Mouse (Mus musculus): ENCODE results near the gene Sfrp5. TPM values are rescaled to one million over a fixed set of nuclear protein-coding genes. Genes with fewer than 3 reads are reported as not detected.
A peak's percentile ranks its signal among the peaks of the same experiment; 100 is the strongest.

Gene Sfrp5
- total RNA-seq (2021), result under 1 TPM in 1 of 2 experiments, not detected in 1; 0.30 TPM

DNA sequence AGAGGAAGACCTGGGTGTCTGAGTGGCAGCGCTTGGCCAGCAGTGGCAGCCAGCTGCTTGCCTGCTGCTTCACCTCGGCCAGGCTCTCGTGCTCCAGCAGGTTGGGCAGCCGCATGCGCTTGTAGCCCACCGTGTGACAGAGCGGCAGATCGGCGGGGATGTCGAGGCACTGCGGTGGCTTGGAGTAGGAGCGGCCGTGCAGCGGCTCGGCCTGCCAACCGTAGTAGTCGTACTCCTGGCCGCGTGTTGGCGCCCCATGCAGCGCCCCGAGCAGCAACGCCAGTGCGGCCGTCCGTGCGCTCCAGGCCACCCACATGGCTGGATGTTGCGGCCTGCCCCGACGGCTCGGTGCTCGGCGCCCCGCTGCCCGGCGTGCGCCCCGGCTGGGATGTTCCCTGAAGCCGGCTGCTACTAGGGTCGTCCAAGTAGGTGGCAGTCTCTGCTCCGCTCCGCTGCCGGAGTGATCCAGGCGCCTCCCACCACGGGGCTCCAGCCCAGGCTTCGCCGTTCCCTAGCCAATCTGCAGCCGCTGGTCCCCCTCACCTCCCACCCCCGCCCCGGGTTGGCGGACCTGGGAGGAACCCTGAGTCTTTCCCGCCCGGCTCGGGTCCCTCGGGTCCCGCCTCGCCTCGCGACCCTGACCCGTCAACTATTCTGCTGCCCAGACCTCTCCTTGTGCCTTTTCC lies at the start of gene Sfrp5:
Gene Sfrp5 (minus strand): TSS at position 557 of the 686 bp plus-strand sequence.
- intact Hi-C loops (cut with DNase I), result no loop called here
- DNase-seq (ENCODE audit: extremely low spot score in 1 of 2, low spot score in 2 of 2), result no peak

DNA sequence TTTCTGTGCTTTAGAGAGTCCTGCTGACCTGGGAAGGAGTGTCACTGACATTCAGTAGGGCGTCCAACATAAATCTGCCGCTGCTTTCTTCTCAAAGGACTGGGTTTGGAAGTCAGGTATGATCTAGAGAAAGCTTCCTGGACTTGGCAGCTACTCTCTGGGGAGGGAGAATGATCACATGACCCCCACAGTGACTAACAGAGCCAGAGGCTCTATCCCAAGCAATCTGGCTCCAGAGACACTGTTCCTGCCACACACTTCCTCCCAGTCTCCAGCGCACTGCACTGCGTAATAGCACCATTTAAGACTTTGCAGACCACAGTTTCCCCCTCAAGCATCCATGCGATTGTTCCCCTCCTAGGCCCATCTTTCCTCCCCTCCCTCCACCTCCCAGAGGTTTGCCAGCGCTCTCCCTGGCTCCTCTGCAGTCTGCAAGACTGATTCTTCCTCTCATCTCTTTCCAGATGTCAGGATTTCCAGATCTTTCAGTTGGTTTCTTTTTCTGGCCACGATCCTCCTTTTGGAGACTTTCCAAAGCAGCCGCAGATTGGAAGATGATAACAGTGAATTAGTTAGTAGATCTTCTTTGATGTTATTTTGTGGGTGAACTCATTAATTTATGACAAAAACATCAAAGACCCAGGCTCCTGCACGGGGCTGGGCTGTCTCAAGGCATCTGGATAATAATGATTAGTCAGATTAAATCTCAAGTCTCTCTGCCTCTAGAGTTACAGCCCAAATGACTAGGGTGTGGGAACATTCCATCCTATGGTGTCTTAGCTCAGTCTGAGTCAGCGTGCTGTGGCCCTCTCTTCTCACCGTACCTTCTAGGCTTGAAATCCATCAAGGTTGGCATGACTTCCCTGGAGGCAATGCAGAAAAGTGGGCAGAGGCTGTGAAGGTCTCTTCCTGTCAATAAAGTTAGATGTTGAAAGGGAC lies 48.2 kb upstream of the Sfrp5 start:
- DNase-seq (ENCODE audit: extremely low spot score in 1 of 2, low spot score in 2 of 2), result no peak
- intact Hi-C loops (cut with DNase I), result no loop called here

DNA sequence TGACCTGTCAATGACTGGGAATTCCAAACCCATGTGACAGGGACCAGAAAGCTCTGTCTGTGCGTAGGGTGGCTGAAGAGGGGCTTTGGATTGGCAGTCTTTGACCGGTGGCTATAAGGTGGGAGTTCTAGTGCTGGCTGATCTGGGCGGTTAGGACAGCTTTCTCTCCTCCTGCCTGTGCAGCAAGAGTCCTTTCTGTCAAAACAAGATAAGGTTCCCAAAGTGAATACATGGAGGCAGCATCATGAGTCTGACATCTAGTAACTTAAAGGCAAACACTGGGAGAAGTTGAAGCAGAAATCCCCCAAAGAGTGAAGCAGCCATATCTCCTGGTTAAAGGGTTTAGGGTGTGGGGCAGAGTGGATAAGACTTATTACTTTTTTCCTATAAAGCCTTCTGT lies 45.5 kb upstream of the Sfrp5 start, which contains the start of gene Golga7b:
Gene Golga7b (plus strand): TSS at position 56 of the 400 bp plus-strand sequence.
- no peak for DNase-seq (ENCODE audit: extremely low spot score in 1 of 2, low spot score in 2 of 2)
- intact Hi-C loops (cut with DNase I), result no loop called here

DNA sequence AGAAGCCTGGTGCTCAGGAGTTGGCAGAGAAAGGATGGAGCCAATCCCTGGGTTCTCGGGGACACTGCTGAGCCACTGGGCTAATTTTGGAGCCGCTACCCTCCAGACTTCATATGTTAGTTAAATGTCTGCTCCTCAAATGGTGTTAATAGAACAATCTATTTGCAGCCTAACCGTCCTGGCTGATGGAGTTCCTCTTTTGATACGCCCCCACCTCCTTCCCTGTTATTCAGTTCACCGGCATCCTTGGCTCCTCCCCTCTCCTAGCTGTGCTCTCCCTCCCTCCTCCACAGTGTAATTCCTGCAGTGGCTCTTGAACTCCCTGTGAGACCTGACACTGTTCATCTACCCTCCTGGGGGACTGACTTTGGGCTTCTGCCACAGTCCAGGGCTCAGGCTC lies 44.6 kb upstream of the Sfrp5 start:
- intact Hi-C loops (cut with DNase I), result no loop called here
- no peak for DNase-seq (ENCODE audit: extremely low spot score in 1 of 2, low spot score in 2 of 2)

DNA sequence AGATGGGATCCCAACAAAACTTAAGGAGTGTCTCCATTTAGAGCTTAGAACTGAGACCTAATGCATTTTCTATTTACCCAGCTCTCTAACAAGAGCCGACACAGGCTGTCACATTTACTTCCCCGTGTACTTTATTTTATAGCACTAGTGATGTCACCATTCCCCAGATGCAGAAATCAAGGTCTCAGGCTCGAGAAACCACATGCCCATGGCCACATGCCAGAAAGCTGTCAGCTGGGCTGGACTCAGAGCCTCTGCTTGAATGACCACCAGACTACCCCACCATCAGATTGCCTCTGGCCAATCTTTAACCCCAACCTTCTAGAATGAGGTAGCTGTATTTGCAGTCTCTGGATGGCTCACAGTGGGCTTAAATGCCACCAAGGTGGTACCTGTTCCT lies 41.3 kb upstream of the Sfrp5 start:
- intact Hi-C loops (cut with DNase I), result no loop called here

DNA sequence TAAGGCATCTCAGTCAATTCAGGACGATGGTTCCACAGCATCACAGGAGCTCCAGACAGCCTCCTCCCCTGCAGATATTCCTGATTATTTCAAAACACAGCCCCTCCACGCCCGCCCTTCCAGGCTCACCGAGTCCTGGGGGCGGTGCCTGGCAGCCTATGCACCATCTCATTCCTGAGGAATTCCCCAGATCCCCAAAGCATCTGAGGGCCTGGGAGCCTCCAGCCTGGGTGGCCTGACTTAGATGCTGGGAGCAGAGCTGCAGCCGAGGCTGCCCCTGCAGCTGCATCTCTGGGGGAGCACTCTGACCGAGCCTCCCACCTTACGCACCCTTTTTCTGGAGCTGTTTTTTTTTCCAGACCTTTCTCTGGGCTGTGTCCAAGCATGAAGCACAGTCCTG lies 38.8 kb upstream of the Sfrp5 start:
- no peak for DNase-seq (ENCODE audit: extremely low spot score in 1 of 2, low spot score in 2 of 2)
- intact Hi-C loops (cut with DNase I), result no loop called here

More for the DNA sequence above, 41.3 kb upstream of the Sfrp5 start:
- DNase-seq (ENCODE audit: extremely low spot score in 1 of 2, low spot score in 2 of 2), result no peak

DNA sequence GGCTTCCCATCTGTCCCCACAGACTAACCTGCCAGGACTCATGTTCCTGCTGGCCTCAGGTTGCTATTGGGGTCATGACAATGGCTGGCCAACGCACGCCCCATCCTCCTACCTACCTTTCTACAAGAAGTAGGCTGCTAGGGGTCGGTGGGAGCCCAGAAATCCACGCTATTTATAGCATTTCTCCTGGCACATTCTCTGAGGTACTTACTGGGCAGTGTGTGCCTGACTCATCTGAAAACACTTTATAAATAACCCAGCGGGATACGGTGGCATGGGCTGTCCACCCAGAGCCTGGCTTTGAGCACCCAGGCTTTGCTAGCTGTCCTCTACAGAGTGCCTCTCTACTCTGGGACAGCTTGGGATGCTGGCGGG lies 36.3 kb upstream of the Sfrp5 start:
- intact Hi-C loops (cut with DNase I), result no loop called here
- DNase-seq (ENCODE audit: extremely low spot score in 1 of 2, low spot score in 2 of 2), result no peak

DNA sequence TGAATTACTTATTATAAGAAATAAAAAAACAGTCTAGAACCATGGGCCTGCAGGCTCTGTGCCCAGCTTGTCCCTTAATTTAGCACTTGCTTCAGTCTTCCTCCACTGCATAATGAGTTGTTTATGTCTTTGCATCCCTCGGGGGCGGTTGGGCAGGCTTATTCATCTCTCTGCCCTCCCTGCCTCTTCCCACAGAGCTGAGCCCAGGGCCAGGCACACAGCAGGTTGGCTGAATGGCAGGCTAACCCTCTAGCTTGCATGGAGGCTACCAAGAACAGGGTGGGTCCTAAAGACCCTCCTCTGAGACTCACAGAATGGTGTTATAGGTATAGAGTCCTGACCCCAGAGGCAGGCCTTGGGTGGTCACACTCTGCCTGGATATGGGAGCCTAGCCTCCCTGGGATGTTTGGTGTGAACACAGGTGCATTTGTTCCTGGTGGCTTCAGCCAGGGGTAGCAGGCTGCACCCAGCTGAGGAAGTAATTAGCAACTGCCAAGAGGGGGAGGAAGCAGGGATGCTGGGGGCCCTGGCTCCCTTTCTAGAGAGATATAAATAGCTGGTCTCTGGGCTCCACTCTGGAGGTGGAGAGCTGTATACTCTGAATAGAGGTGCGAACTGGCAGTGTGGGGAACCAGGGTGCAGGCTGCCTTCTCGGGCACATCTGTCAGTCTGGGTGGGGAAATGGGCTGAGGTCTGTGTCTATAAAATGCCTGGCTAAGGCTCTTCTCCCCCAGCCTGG lies 35.7 kb upstream of the Sfrp5 start:
- DNase-seq (ENCODE audit: extremely low spot score in 1 of 2, low spot score in 2 of 2), result peak in 1 of 2 experiments; percentile 42
- intact Hi-C loops (cut with DNase I), result no loop called here

DNA sequence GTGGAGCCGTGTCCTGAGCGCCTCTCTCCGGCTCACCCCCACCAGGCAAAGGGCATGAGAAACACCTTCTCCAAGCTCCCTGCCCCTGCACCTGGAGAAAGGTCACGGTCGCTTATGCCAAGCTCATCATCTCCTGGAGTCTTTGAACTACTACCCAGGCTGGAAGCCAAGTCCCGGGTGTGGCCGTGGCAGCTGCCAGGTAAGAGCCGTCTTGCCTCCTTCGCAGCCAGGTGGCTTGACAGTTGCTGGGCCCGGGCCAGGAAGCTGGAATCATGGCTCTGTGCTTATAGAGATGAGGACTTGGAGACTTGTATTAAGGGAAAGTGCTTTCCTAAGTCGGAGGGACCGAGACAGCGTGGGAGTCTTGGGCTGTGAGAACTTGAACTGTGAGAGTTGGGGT lies 28.9 kb upstream of the Sfrp5 start:
- DNase-seq (ENCODE audit: extremely low spot score in 1 of 2, low spot score in 2 of 2), result peak in 1 of 2 experiments; percentile 47

DNA sequence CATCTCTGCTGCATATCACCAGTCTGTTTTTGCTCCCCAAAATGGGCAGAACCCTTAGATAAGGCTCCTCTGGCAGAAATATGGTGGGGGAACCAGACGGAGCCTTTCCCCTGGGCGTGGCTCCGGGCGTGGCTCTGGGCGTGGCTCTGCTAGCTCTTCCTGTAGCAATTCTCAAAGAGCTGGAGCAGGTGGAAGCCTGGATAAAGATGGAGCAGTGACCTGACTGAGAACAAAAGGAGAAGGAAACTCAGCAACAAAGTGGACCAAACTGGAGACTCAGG lies 28.2 kb upstream of the Sfrp5 start:
- intact Hi-C loops (cut with DNase I), result no loop called here
- DNase-seq (ENCODE audit: extremely low spot score in 1 of 2, low spot score in 2 of 2), result no peak

More for the DNA sequence above, 28.9 kb upstream of the Sfrp5 start:
- intact Hi-C loops (cut with DNase I), result no loop called here

DNA sequence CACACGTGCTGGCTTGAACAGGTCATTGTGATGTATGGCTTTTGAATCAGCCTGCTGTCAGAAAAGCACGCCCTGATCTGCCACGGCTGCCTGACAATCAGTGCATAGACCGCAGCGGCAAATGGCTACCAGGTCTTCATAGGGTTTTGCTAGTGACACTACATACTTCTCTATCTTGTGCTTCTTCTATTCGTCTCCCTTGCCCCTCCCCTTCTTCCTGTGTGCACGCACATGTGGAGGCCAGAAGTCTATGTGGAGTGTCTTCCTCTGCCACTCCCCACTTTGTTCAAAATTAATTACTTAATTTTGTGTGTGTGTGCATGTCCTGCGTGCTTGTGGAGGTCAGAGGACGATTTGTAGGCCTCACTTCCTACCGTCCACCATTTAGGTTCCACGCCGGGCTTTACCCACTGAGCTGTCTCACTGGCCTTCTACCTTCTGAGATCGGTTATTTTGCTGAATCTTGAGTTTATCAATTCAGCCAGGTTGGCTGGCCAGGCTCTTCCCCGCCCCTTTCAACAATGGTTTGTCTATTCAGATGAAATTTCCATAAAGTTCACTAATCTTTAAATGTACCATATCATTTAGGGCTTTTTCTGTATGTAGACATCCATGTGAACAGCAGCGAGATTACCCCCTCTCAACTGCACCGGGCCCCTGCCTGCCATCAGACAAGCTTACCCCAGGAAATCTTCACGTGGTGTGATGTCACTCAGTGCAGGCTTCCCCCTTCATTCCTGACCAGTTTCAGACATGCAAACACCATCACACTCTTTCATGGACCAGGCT lies 27.6 kb upstream of the Sfrp5 start:
- DNase-seq (ENCODE audit: extremely low spot score in 1 of 2, low spot score in 2 of 2), result no peak
- intact Hi-C loops (cut with DNase I), result no loop called here

DNA sequence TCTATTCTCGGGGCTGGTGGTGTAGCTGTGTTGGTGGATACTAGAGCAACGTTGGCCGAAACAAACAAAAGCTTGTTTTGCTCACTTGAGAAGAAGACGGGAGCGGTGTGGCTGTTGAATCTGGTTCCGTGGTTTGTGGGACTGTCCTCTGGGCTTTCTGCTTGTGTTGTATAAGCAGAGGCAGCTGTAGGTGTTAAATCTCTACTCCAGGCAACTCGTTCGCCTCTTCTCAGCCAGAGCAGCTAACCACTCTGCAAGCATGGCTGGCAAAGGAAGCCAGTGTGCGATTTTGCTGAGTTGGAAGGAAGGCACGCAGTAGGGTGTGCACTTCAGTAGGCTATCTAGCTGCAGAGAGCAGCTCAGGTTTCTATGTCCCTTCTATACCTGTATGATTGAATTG lies 24.4 kb upstream of the Sfrp5 start:
- intact Hi-C loops (cut with DNase I), result no loop called here
- no peak for DNase-seq (ENCODE audit: extremely low spot score in 1 of 2, low spot score in 2 of 2)

DNA sequence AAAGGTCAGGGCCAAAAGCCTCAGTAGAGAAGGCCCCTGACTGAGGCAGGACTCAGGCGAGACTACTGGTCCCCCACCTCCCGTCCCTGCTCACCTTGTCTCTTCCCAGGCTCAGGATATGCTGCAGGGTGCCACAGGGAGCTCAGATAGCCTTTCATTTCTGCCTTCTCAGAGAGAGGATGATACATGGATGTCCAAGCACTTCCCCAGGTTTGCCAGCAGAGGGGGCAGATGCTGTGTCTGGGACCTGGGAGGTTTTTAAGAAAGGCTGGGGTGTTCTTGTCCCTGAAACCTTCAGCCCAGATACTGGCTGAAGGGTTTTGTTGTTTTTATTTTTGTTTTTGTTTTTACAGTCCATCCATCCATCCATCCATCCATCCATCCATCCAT lies 15.3 kb upstream of the Sfrp5 start:
- intact Hi-C loops (cut with DNase I), result loop anchor here (5.0 kb wide), 2 partner anchors 40 to 55 kb away; no protein-coding TSS in a partner anchor
- peak in 1 of 2 experiments; percentile 59 for DNase-seq (ENCODE audit: extremely low spot score in 1 of 2, low spot score in 2 of 2)

DNA sequence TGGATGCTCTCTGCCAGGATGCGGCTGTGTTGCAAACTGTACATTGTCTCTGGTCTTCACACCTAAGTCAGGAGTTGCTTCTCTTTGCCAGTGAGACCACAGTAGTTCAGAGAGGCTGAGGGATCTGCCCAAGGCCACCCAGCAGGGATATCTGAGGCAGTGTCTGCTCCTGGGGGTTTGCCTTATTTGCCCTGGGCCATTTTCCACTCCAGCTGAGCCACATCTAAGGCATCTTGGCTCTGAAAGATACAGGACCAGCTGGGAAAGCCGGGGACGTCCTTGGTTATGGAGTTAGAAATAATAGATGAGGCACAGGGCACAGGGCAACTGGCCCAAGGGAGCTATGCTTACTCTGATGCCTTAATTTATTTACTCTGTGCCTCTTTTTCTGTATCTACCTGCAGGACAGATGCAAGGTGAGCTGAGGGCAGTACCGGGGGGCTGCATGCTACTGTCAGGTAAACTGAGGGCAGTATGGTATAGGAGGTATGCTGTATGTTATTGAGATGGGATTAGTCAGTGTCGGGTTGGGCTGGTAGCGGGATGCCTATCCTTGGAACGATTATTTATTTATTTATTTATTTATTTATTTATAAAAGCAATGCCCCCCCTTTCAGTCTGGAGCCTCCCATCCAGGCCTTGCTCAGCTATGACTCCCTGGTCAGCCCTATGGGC lies 14.8 kb upstream of the Sfrp5 start:
- intact Hi-C loops (cut with DNase I), result loop anchor here (5.0 kb wide), 2 partner anchors 40 to 55 kb away; no protein-coding TSS in a partner anchor

DNA sequence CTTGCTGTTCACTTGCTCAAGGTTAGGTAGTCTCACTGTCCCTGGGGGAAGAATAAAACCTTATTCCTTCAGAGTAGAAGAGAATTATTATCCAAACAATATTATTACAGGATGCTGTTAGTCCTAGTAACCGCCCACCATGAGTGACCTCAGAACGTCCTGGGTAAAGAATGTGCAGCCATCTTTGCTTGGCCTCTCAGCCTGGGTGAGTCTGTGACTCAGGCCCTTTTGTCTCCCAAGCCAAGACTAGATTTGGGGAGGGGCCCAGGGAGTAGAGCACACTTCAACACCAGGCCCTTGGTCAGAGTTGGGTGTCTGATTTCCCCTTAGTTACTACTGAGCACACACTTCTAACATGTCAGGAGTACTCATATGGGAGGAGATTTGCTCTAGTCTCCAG lies 12.5 kb upstream of the Sfrp5 start:
- intact Hi-C loops (cut with DNase I), result no loop called here

More for the DNA sequence above, 14.8 kb upstream of the Sfrp5 start:
- no peak for DNase-seq (ENCODE audit: extremely low spot score in 1 of 2, low spot score in 2 of 2)

DNA sequence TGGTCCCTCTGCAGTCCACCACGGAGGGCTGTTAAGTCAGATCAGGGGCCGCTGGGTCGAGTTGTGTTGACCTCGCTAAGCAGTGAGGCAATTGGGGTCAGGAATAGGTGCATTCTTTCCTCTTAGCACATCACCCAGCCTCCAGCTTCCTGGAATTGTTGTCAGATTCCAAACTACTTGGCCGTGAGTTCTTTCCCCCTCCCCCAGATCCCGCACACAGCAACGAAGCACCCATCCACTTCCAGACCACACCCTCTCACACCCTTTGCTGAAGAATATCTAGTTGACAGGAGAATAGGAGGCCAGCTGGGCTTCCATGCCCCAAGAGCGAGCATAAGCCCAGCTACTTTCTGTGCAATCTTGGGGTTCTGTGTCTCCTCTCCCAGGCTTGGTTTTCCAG lies 9.9 kb upstream of the Sfrp5 start:
- intact Hi-C loops (cut with DNase I), result no loop called here
- no peak for DNase-seq (ENCODE audit: extremely low spot score in 1 of 2, low spot score in 2 of 2)

More for the DNA sequence above, 12.5 kb upstream of the Sfrp5 start:
- DNase-seq (ENCODE audit: extremely low spot score in 1 of 2, low spot score in 2 of 2), result no peak

DNA sequence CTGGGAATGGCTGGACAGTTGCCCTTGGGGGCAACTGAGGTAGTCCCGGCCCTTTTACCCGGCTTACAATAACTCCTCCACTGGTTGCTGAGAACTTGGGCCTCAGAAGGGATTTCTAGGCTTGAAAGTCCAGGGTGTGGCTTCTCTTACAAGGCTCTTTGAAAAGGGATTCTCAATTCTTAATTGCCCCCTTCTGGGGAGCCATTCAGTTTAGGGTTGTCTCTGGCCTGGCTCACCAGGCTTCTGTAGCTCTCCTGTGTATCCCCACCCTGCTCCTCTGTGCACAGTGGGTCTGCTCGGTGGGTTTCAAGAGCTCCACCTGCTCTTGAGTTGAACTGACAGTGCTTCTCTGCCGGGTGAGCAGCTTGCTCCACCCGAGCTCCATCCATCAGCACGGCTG lies 7.9 kb upstream of the Sfrp5 start:
- intact Hi-C loops (cut with DNase I), result no loop called here

DNA sequence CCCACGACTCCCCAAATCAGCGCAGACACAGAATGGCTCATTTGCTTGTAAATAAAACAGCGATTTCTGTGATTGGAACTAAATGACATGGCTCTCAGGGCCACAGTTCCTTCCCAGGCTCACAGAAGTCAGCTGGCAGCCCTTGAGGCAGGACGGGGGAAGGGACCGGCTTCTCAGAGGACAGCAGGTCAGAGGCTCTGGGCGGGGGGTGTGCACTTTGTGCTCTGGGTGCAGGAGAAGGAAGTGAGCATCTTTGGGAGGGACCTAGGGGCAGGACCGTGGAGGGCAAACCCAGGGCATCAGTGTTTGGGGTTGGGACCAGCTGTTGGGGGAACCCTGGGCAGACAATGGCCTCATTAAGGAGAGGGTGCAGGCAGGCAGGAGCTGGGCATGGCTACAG lies 7.4 kb upstream of the Sfrp5 start:
- DNase-seq (ENCODE audit: extremely low spot score in 1 of 2, low spot score in 2 of 2), result no peak
- intact Hi-C loops (cut with DNase I), result no loop called here

More for the DNA sequence above, 7.9 kb upstream of the Sfrp5 start:
- DNase-seq (ENCODE audit: extremely low spot score in 1 of 2, low spot score in 2 of 2), result no peak

Measured in left cerebral cortex, postnatal 10 days (tissue).